Mouse (Mus musculus): ENCODE measurements at regions not wholly inside any gene's neighbourhood (a gene's known extent, or its start where the extent isn't known, plus 50 kb on each side); places are given as distances from the start of the nearest gene placed in this dataset.

- WGBS = 98% methylated on average over 4 of the region's 4 CpGs
- TF ChIP-seq POLR2A (IDR thresholded peaks at IDR 0.05; ENCODE audit: control insufficient read depth, extremely low read depth, insufficient read depth, low read length, poor library complexity) (no peak), CTCF (IDR thresholded peaks at IDR 0.05; ENCODE audit: borderline replicate concordance, control insufficient read depth, extremely low read depth, insufficient read depth, low read length, poor library complexity) (no peak)
- DNase-seq = no peak
These were observed 53.4 kb upstream of the Nab1 start for GRCm38 (mm10) chr1:52553871-52554270.

GRCm38 (mm10) chr1:52565812-52566211 lies 64.7 kb upstream of the Nemp2 start:
- 21% methylated on average over 6 of the region's 6 CpGs for WGBS
- peaks cover 4% of the 10 kb centered on the region; the same call in 1 of the 2 replicates for H3K4me1 ChIP-seq (replicated peaks; ENCODE audit: control insufficient read depth, insufficient read depth, low read length)
- TF ChIP-seq POLR2A (IDR thresholded peaks at IDR 0.05; ENCODE audit: control insufficient read depth, extremely low read depth, insufficient read depth, low read length, poor library complexity) (no peak), CTCF (IDR thresholded peaks at IDR 0.05; ENCODE audit: borderline replicate concordance, control insufficient read depth, extremely low read depth, insufficient read depth, low read length, poor library complexity) (no peak)
- H3K27ac ChIP-seq (ENCODE audit: control insufficient read depth, insufficient read depth, low read length) = no peak overlapping the region
- H3K4me3 ChIP-seq (ENCODE audit: control insufficient read depth, insufficient read depth, low read length) = no peak overlapping the region
- no peaks in the 10 kb centered on the region for H3K27me3 ChIP-seq (ENCODE audit: control insufficient read depth, insufficient read depth, low read length)
- DNase-seq = no peak
- no peaks in the 10 kb centered on the region for H3K36me3 ChIP-seq (ENCODE audit: control insufficient read depth, insufficient read depth, low read length)

More at GRCm38 (mm10) chr1:52553871-52554270, 53.4 kb upstream of the Nab1 start:
- peaks cover 5% of the 10 kb centered on the region for H3K4me1 ChIP-seq (replicated peaks; ENCODE audit: control insufficient read depth, insufficient read depth, low read length)
- no peak overlapping the region for H3K27ac ChIP-seq (ENCODE audit: control insufficient read depth, insufficient read depth, low read length)
- H3K4me3 ChIP-seq (ENCODE audit: control insufficient read depth, insufficient read depth, low read length) = no peak overlapping the region
- H3K36me3 ChIP-seq (ENCODE audit: control insufficient read depth, insufficient read depth, low read length) = no peaks in the 10 kb centered on the region
- no peaks in the 10 kb centered on the region for H3K27me3 ChIP-seq (ENCODE audit: control insufficient read depth, insufficient read depth, low read length)

GRCm38 (mm10) chr1:52571674-52572073 lies 58.8 kb upstream of the Nemp2 start:
- Histone ChIP-seq H3K36me3 (ENCODE audit: control insufficient read depth, insufficient read depth, low read length) (no peaks in the 10 kb centered on the region), H3K27ac (ENCODE audit: control insufficient read depth, insufficient read depth, low read length) (no peak overlapping the region), H3K4me1 (replicated peaks; ENCODE audit: control insufficient read depth, insufficient read depth, low read length) (no peaks in the 10 kb centered on the region), H3K4me3 (ENCODE audit: control insufficient read depth, insufficient read depth, low read length) (no peak overlapping the region), H3K27me3 (ENCODE audit: control insufficient read depth, insufficient read depth, low read length) (no peaks in the 10 kb centered on the region)
- TF ChIP-seq POLR2A (IDR thresholded peaks at IDR 0.05; ENCODE audit: control insufficient read depth, extremely low read depth, insufficient read depth, low read length, poor library complexity) (no peak), CTCF (IDR thresholded peaks at IDR 0.05; ENCODE audit: borderline replicate concordance, control insufficient read depth, extremely low read depth, insufficient read depth, low read length, poor library complexity) (no peak)
- 97% methylated on average over 5 of the region's 5 CpGs for WGBS
- DNase-seq = no peak

- WGBS = 14% methylated on average over 5 of the region's 5 CpGs
- peak; percentile 70 for DNase-seq
- H3K4me1 ChIP-seq (replicated peaks; ENCODE audit: control insufficient read depth, insufficient read depth, low read length) = peaks cover 16% of the 10 kb centered on the region
- H3K36me3 ChIP-seq (ENCODE audit: control insufficient read depth, insufficient read depth, low read length) = no peaks in the 10 kb centered on the region
- H3K27ac ChIP-seq (ENCODE audit: control insufficient read depth, insufficient read depth, low read length) = peak overlapping the region; percentile 82
- TF ChIP-seq CTCF (IDR thresholded peaks at IDR 0.05; ENCODE audit: borderline replicate concordance, control insufficient read depth, extremely low read depth, insufficient read depth, low read length, poor library complexity) (no peak), POLR2A (IDR thresholded peaks at IDR 0.05; ENCODE audit: control insufficient read depth, extremely low read depth, insufficient read depth, low read length, poor library complexity) (0 out of 2 replicates have a peak, but pooled peaks have one; percentile 34)
- no peaks in the 10 kb centered on the region for H3K27me3 ChIP-seq (ENCODE audit: control insufficient read depth, insufficient read depth, low read length)
- H3K4me3 ChIP-seq (ENCODE audit: control insufficient read depth, insufficient read depth, low read length) = peak overlapping the region; percentile 2; the same call in 1 of the 2 replicates
These were observed 52.0 kb upstream of the Nemp2 start for GRCm38 (mm10) chr1:52578298-52579056.

GRCm38 (mm10) chr1:52580132-52580896 lies 50.2 kb upstream of the Nemp2 start:
- no peak overlapping the region for H3K4me3 ChIP-seq (ENCODE audit: control insufficient read depth, insufficient read depth, low read length)
- no peak for DNase-seq
- TF ChIP-seq POLR2A (IDR thresholded peaks at IDR 0.05; ENCODE audit: control insufficient read depth, extremely low read depth, insufficient read depth, low read length, poor library complexity) = no peak
- no peak for TF ChIP-seq CTCF (IDR thresholded peaks at IDR 0.05; ENCODE audit: borderline replicate concordance, control insufficient read depth, extremely low read depth, insufficient read depth, low read length, poor library complexity)
- no peak overlapping the region for H3K27ac ChIP-seq (ENCODE audit: control insufficient read depth, insufficient read depth, low read length)
- 91% methylated on average over 4 of the region's 4 CpGs for WGBS
- H3K4me1 ChIP-seq (replicated peaks; ENCODE audit: control insufficient read depth, insufficient read depth, low read length) = peaks cover 16% of the 10 kb centered on the region
- H3K36me3 ChIP-seq (ENCODE audit: control insufficient read depth, insufficient read depth, low read length) = no peaks in the 10 kb centered on the region
- H3K27me3 ChIP-seq (ENCODE audit: control insufficient read depth, insufficient read depth, low read length) = no peaks in the 10 kb centered on the region
